Mouse (Mus musculus) MEL-GATA-1-ER (cell line): ENCODE measurements around the gene Eif4b.

ENCODE experiments used
- DNase-seq: peaks from one replicate; pipeline ENCODE4 v3.0.0-alpha.2; 2012; ENCODE audit warnings: low read depth; ENCODE audit errors: extremely low read depth

Gene Eif4b

DNA sequence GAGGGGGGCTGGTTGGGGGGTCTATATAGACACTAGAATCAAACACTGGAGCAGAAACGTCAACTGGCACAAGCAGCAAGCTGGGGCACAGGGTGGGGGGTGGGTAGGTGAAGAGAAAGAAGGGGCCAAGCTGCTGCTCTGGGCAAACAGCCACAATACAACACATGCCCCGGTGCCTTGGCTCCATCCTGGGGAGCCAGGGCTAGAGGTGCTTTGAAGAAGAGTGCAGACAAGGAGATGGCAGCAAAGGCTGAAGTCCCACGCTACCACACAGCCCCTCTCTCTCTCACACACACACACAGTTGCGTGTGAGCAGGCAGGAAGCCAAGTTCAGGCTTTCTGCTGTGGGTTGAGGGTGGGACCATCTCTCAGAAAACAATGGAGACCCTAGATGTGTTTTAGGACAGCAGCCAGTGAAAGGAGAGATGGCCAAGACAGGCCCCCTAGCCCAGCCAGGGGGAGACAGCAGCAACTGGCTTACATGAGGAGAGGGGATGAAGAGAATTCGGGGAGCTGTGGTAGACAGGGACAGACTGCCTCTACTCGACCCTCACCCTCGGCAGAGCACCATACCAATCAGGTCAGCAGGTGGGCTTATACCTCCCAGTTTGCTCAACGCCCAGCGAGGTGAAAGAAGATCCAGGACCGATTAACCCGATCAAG, 43.3 kb downstream of the Eif4b start:
- no peak for DNase-seq

DNA sequence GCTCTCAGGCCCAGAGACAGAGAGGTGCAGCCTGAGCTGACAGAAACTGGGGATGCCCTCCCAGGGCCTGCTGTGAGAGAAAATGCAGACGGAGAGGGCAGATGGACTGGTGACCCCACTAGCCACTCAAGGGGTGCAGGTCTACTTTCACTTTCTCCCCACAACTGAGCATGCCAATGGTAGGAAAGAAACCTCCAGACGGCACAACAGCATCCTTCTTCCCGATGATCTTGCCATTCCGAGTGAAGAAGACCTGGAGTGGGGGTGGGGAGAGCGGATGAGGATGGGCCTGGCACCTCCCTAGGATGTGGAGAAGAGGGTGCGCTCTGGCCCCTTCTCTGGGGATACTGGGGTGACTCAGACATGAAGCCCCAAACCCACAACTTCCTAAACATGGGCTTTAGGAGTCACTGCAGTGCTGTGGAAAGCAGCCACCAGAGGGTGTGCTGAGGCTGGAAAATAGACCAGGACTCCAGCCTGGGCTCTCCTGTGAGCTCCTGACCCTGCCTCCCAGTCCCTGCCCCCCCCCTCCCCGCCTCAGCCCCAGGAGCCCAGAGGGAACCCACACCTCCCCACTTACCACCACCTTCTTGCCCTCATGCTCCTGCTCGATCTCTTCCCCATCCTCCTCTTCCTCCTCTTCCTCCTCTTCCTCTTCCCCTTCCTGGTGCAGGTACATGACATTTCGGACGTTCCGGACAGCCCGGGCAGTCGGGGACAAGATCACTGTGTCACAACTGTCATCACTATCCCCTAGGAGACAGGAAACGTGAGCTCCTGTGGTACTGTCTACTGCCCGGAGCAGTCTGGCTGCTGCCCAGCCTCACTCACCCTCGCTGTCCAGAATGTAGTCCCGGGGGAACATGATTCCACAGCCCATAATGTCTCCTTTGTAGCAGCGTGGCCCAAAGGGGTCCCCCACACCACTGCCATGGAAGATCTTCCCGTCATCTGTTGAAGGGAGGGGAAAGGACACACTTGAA, 44.2 kb downstream of the Eif4b start:
- no peak for DNase-seq

DNA sequence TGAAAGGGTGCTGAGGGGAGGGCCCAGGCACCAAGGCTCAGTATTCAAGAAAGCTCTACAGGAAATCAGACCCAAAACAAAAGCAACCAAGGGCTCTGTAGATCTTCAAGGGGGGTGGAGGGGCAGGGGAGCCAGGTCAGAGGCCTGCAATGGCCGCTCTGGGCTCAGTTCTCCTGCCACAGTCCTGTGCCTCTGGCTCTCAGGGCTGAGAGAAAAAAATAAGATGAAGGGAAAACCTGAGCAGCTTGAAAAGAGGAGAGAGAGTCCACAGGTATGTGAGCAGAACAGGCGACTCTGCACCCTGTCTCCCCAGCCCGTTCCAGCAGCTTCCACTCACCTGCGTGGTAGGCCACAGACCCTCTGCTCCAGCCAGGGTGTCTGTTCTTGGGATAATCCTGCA, 45.0 kb downstream of the Eif4b start:
- DNase-seq: no peak

DNA sequence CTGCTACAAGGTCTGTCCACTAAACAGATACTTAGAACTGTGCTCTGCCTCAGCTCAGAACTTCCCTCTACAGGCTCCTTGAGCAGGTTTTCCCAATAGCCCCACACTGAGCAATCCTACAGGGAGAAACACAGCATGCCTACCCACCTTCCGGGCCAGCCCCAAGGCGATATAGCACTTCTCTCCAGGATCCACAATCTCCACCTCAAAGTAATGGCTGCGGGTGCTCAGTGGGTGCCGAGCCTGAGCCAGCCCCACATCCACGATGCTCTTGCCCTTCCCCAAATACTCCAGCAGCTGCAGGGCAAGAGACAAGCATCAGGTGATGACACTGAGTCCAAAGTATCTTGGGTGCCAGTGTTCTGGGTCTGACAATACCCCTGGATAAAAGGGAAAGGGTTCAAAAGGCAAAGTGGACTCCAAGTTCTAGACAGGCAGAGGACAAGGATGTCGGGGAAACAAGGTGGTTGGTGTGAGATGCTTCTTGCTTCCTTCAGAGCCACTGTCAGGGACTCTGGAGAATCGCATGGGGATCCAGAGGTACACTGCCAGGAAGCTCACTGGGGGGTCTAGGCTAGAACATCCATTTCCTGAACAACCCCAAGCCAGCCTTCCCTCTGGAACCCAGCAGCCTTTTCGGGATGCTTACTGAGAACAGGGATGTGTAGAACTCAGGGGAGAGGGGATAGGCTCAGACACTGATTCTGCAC, 45.7 kb downstream of the Eif4b start:
- DNase-seq: no peak

DNA sequence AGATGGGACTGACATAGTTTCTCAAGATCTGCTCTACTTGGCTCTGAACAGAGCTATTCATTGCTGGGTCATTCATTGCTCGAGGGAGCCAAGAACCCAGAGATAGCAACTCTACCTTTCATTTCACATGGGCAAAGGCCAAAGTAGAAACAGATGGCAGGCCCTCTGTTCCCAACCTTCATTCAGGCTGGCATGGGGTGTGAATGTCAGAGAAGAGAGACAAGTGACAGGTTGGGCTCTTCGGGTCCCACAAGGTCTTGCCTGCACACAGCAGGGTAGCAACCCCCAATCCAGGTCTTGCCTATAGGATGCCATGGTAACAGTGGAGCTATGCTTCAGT, 46.2 kb downstream of the Eif4b start:
- DNase-seq: no peak

DNA sequence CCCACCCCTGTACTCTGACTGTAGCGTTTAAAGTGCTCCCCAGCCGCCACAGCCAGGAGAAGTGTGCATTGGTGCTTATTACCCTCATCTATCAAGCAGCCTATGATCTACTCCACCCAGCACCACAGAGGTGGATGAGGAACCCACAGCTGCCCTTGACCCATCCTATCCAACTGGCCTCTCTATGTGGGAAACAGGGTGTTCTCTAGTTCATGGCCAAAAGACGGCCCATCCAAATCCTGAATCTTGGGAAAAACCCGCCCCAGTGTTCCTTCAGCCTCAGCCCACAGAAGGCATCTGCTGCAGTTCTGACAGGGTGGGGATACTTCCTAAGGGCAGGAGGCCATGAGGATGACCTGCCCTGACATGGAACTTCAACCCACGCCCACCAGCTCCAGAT, 47.0 kb downstream of the Eif4b start:
- no peak for DNase-seq

DNA sequence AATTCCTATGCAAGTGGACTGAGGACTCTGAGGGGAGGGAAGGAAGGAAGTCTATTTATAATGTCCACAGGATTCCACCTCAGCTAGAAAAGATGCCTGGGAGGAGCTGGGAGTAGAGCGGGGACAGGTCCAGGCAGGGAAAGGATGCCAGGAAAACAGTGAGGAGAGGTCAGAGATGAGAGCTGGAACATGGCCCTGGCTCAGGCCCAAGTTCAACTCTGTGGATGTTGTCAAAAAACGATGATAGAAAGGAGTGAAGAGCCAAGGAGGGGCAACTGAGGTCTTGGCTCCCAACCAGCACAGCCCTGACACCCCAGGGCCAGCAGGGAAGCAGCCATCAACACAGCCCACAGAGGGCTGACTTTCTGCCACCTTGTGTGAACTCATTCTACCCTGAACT, 52.7 kb downstream of the Eif4b start:
- no peak for DNase-seq

DNA sequence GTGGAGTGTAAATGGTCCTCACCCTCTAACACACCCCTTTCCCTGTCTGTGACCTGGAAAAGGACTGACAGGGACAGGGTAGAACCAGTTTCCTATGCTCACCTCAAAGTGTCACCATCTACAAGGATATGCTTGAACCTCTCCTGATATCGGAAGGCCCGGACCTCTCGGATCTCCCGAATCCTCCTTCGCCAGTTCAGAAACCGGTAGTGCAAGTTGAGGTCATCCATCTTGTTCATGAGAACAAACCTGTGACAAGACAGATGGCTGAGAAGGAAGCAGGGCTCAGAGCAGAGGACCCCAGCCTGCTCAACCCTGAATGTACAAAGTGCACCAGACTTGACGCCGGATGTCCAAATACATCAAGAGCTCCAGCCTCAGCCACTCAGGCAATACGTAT, 59.7 kb downstream of the Eif4b start:
- no peak for DNase-seq

DNA sequence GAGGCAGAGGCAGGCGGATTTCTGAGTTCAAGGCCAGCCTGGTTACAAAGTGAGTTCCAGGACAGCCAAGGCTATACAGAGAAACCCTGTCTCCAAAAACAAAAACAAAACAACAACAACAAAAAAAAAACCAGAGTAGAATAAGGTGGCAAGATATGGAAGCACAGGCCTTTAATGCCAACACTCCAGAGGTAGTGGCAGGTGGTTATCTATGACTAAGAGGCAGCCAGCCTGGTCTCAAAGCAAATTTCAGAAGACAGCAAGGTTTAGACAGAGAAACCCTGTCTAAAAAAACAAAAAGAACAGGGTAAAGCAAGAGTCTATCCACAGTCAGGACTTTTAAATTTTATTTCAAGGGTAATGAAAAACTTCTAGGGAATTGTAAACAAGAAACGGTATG, 61.1 kb downstream of the Eif4b start:
- DNase-seq: no peak

DNA sequence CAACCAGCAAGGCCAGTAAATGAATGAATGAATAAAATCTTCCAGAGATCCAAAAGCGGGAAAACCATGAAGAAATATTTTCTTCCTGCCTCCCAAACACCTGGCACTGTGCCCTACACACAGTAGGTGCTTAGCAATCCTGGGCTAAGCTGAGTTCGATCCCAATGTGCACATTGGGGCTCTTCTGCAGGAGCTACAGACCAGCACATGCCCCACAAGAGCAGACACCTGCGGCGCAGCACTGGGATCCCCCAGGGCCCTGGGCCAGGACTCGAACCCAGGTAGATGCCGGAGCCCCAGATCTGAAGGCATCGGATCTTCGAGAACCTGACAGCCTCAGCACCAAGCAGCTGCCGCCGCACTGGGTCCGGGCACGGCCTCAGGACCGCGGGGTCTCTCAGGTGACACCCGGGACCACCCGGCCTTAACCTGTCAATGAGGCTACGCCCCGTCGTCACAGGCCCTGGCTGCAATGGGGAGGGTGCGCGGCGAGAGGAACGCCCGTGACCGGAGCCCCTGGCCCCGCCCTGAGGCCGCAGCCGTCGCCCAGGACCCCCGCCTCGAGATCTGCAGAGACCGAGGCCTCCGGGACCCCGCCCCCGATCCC, 62.1 kb downstream of the Eif4b start:
- DNase-seq: no peak

DNA sequence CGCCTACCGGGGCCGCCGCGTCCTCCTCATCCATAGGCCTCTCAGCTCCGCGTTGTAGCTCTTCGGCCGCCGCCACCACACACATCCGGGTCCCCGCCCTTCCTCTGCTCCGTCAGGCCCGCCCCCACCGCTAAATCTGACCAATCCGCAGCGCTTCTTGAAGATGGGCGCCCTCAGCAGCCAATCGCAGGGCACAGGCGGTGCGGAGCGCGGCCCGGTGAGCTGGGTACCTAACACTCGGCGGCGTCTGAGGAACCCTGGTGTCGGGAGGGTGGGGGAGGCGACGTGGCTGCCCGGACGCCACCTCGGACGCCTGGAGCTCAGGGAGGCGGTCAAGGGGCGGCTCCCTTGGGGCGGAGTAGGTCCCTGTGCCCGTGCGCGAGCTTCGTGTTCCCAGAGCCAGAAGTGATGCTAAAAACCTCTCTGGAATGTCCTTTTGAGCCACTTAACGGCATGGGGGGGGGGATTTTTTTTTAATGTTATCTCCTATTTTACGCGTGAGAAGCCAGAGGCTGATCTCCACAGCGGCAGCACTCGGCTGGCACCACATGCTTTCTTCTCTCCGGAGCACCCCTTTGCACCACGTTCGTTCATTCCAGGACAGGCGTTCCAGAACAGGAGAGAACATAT, 62.7 kb downstream of the Eif4b start, which contains the start of gene Spryd3:
TSS of gene Spryd3 (minus strand) at position 106 of the 630 bp plus-strand sequence.
- DNase-seq: peak; percentile 90

DNA sequence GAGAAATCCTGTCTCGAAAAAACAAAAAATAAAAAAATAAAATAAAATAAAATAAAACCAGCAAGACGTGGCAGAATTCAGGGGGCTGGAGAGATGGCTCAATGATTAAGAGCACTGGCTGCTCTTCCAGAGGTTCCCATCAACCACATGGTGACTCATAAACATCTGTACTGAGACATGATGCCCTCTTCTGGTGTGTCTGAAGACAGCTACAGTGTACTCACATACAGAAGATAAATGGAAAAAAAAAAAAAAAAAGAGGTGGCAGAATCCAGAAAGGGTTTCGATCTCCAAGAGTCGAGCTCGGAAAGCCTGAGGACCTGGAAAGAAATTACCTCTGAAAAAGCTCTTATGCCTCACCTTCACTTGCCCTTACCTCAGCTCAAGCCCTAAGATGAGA, 67.5 kb downstream of the Eif4b start:
- no peak for DNase-seq

DNA sequence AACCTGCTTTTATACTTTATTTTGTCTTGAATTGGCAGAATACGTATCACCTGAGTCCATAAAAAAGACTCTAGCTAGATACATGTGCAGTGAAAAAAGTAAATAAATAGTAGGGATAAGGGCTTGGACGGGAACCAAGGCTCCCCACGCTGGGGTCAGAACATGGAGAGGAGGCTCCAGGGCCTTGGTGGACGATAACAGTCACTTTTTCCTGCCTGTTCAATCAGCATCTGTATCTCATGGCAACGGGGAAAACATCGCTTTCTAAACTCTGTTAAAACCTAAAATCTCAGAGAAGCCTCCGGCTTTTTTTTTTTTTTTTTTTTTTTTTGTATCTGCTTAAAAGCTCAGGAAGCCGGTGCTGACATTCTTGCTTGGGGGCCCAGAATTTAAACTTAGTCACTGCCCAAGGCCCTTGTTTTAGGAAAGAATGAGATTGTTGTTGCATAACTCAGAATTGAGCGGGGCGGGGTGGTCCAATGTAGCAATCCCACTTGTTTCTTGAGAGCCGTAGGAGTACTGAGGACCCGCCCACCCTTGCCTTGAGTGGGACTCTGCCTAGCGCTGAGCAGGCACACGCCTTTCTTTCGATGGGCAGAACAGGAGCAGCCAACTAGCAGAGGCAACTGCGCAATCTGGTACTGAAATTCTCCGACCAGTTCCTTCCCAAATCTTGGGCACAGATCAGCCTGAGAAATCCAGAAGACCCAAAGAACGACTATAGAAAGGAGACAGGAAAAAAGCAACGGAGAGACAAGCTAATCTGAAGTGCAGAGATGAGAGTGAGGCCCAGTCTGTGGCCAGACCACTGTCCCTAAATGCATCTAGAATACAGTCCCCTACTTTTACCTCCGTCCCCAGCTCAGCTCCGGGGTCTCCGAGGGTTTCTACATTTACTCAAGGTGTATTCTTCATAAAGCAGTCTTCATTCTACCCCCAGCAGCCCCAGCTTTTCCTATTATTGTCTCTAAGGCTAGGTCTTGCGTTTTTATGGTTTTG, 69.6 kb downstream of the Eif4b start:
- no peak for DNase-seq

DNA sequence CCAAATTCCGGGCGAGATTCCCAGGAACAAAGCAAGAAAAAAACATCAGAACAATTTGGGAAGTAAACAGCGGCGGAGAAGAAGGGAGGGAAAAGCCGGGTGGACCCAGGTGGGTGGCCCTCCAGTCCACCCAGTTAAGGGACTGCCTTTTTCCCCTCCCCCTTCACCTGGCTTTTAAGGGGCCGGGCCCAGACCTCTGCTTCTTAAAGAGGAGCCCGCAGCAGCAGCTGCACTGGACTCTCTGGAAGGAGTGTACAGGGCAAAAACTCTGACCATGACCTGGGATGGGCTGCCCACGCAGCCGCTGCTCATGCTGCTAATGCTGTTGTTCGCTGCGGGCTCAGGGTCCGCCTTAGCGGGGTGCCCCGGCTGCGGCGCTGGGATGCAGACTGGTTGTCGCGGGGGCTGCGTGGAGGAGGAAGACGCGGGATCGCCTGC, 70.7 kb downstream of the Eif4b start, which contains the start of gene Igfbp6:
TSS of gene Igfbp6 (plus strand) at position 89 of the 438 bp plus-strand sequence.
- DNase-seq: no peak

DNA sequence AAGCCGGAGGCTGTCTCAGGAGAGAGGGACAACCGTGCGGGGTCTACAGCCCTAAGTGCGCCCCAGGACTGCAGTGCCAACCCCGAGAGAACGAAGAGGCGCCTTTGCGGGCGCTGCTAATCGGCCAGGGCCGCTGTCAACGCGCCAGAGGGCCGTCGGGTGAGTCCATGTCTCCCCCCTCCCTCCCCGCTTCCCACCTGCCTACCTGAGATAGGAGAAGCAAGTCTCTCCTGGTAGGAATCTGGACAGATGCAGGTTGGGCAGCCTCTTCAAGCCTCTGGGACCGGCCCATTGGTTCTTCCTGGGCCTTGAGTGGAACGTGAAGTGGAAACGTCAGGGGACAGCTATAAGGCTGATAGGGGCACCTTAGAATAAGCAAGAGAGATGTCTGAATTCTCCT, 71.2 kb downstream of the Eif4b start:
- no peak for DNase-seq

DNA sequence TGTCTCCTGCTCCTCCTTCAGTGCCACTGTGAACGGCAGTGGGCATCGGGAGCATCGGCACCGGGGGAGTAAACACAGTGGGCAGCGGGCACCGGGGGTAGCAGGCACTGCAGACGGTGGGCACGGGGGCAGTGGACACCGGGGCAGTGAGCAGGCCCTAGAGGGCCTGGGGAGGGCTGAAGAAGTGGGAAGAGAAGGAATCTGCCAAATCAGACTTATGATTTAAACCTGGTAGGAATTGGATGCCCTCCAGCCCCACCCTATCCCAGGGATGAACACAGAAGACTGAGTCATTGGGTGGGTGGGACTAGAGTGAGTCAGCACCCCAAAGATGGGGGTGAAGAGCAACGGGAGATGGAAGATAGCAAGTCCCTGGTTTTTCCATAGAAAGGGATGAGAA, 71.8 kb downstream of the Eif4b start:
- no peak for DNase-seq

DNA sequence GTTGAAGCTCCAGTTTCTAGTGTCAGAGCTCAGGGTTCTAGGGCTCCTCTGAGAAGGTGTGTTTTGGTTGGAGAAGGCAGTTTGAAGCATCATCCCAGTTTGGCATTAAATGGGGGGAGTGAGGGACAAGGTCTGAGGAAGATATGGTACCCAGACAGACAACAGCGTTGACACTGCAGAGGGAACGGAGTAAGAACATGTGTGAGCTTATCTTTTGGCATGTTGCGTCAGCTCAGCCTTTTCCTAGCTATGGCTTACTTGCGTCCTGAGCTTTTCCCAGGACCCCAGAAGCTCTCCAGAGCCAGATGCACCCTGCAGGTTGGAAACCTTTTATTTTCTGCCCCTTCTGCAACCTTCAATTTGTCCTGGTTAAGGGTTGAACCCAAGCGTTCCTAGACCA, 72.5 kb downstream of the Eif4b start:
- DNase-seq: no peak
